Mouse (Mus musculus) heart, adult 9 months (tissue): Measurements from ENCODE around the gene Atxn7l3.

Experiments
- DNase-seq, 2 experiments: peaks; one replicate each; pipeline ENCODE4 v3.0.0; 2022; ENCODE audit warnings: low spot score in 2 of 2

The Atxn7l3 gene

DNA sequence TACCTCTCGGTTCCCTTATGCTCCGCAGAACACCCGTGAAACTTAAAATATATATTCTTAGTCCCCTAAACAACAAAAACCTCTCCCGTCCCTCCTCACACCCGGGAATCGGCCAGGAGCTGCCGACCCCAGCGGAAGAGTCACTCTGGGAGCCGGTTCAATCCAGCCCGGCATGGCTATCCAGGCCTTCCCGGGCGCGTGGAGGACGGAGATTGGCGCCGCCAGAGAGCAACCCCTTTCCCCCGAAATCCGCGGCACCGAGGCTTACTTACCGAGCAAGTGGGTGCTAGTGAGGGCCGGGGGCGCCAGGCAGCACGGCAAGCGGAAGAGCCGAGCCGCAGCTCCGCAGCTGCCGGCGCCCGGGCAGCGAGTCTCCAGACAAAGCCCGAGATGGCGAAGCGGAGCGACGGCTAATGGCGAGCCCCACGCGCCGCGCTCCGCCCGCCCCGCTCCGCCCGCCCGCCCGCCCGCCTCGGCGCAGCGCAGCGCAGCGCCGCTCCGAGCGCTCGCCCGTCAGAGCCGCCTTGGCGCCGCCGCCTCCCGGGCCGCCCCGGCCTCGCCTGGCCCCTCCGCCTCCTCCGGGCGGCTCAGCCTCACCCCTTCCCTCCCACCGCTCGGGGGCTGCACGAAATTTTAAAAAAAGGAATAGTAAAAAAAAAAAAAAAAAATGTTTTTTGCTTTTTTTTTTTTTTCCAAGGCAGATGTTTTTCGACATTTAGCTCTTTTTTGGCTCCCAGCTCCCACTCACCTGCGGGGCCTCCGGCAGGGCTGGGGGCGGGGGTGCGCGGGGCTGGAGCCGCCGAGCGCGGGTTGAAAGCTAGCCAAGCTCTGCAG is 22.4 kb upstream of the Atxn7l3 start:
- peak in 1 of 2 experiments; percentile 58 for DNase-seq

DNA sequence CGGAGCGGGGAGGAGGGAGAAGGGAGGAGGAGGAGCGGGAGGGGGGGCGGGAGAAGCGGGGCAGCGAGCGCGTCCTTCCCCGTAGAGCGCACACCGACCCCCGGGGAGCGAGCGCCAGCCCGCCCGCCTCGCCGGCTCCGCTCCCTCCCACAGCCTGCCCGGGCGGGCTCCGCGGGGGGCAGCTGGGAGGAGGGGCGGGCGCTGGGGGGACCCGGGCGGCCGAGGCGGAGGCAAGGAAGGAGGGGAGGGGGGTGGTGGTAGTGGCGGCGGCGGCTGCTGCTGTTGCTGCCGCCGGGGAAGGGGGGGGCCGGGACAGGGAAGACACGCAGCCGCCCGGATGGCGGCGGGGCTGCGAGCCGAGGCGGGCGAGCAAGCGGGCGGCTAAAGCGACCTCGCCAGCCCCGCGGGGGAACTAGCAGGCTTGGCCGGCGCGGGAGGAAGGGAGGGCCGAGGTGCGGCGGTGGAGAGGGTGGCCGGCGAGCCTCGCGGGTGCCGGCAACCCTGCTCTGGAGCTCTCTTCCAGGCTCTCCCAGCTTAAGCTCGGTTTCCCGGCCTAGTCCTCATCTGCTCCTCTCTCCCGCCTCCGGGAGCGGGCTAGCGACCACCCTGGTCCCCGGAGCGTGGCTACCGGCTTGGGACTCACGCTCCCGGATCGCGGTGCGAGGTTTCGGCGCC is 21.6 kb upstream of the Atxn7l3 start:
- peak; percentile 74 for DNase-seq

DNA sequence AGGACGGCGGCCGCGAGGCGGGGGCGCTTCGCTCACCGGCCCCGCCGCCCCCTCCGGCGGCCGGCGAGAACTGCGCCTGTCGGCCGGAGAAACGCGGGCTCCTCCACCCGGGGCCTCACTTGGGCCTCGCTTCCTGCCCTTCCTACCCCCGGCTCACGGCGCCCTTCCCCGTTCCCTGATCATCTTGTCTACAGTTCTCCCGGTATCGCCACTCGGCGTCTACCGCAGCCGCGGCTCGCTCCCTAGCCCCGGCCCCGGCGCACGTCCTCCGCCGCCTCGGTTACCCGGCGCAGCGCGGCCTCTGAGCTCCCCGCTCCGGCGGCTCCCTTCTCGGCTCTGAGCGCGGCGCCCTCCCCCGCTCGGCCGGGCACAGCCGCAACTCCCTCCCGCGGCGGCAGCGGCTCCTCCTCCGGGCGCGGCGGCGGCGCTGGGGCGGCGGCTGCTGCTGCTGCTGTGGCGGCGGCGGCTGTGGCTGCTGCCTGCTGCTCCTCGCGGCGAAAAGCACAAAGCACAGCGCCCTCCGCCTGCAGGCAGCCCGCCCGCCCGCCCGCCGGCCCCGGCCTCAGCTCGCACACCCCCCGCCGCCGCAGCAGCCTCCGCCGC is 21.0 kb upstream of the Atxn7l3 start:
- peak; percentile 48 to 56 for DNase-seq

DNA sequence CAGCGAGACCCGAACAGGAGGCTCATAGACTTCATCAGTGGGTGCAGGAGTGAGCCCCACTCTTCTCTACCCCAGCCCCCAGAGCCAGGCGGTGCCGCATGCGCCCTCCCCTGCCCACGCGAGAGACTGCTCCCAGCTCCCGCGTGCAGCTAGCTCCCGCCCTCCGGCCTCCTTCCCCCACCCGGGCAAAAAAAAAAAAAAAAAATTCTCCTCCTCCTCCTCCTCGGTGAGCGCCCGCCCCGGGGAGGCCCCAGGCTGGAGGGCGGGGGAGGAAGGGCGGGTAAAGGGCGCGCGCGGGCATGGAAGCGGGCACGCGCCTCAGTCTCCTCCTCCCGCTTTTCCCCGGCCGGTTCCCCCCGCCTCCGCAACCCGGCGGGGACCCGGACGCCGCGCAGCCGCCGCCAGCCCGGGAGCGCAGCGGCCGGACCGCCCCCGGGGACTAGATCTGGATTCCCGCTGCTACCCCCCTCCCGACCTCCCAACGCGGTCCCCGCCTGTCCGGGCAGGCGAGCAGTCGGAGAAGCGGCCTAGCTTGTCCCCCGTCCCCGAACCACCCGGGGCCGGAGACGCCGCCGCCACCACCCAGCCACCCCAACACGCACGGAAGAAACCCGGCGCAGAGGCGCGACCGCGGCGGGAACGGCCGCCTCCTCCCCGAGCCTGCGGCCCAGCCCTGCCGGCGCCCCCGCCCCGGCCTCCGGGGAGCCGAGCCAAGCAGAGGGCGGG is 20.3 kb upstream of the Atxn7l3 start:
- peak; percentile 90 to 93 for DNase-seq

DNA sequence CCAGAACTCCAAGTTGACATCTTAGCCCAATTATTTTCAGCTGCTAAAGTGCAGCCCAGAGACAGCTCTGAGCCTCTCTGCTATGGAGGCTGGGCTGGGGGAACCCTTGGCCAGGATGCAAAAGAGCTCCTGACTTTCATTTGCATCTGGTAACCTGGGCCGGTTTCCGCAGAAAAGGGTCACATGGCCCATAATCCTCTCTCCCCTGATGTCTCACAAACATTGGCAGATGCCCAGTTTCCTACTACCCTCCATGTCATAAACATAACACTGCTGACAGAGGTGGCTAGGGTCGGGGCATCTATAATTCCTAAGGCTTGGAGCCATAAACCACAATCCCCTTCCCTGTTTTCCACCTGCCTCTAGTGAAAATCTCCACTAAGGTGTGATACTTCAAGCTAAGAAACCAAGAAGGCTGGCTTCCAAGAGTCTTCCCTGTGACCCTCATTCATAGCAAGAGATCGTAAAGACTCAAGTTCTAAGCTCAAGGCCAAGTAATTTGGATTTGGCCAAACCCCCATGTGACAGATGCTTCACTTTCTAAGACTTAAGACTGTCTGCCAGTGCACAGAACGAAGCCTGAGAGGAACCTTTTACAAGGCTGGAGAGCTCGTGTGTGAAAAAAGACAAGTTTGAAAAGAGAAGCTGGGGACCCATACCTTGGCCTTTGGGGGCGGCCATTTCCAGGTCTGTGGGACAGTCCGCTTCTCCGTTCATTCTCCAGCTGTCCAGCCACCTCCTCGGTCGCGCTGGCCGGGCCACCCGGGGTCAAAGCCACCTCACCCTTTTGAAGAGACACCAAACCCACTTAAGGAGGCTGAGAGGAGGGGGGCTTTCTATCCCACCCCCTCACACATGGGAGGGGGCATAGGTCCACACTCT is 19.5 kb upstream of the Atxn7l3 start:
- no peak for DNase-seq

DNA sequence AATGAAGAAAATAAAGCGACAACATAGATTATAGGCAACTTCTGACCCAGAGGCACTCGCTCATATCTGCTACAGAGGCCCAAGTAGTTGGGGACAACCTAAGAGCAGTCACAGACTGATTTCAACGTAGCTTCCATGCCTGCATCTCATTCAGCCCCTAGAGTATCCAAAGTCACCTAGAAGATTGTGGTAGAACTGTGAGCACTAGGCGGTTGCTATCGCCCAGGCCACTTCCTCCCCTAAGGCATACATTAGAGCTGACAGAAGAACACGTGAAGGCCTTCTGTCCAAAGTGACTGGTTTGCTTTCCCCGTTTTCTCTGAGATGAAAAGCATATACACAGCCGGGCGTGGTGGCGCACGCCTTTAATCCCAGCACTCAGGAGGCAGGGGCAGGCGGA is 17.9 kb upstream of the Atxn7l3 start:
- DNase-seq, result no peak

DNA sequence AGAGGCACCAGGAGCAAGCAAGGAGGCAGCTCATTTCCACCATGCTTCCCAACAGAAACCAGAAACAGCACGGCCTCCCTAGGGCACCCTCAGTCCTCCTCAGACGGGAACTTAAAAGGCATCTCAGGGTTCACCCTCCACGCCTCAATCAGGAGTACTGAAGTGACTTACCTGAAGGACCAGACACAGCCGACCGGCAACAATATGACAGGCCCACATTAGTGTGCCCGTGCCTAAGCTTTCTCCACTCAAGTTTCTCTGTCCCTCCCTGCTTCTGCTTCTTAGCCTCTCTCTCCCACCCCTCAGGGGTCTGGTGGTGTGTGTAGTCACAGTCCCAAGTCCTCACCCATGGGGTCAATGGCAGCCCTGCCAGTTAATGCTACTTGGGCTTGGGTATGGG is 16.2 kb upstream of the Atxn7l3 start:
- DNase-seq, result no peak

DNA sequence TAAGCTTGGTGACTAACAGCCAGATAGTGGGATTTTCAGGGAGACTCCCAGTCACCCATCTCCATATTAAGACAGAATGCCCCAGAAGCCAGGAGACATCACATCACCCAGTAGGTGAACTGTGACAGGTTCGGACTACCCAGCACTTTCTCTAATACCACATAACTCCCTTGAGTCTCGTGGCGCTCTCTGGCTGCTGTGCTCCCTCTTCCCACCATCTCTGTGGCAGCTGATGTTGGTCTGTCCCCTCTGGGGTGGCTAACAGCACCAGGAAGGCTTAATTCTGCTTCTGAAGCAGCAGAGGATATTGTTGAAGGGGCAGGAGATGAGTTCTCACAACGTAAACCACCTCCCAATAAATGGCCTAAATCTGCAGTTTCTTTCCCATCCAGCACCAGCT is 15.5 kb upstream of the Atxn7l3 start:
- no peak for DNase-seq

DNA sequence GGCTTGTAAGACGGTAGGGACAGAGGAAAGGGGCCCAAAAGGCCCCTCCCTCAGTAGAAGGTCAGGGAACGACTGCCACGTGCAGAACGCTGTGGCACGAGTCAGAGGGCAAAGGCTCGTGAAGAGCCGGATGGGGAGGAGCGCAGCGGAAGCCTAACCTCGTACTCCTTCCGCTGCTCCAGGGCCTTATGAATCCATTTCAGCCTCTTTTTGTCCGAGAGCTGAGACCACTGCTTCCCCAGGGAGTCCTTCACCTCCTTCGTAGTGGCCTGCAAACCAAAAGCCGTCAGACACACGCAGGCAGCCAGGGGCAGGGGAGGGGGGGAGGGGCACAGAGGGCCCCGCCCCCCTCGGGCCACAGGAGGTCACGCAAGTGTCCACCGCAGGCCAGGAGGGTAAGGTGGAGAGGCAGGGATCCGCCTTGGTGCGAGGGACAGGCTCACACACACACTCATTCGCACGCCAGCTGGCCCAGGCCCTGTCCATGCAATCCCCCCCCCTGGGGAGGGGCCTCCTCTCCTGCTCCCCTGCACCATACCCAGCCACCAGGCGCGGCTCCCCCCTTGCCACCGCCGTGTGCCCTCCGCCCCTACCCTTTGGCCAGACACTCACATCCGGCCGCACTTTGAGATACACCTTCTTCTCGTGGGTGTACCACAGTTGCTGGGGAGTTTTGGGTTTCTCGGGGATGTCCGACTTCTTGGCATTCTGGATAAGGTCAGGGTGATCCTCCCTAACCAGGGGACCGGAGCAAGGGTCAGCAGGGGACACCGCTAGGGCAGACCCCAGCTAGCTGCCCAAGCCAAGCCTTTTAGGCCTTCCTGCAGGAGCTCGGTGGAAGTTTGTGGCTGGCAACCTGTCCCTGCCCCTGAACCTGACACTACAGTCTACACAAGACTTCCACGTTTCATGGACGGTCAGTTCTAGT is 14.6 kb upstream of the Atxn7l3 start:
- no peak for DNase-seq

DNA sequence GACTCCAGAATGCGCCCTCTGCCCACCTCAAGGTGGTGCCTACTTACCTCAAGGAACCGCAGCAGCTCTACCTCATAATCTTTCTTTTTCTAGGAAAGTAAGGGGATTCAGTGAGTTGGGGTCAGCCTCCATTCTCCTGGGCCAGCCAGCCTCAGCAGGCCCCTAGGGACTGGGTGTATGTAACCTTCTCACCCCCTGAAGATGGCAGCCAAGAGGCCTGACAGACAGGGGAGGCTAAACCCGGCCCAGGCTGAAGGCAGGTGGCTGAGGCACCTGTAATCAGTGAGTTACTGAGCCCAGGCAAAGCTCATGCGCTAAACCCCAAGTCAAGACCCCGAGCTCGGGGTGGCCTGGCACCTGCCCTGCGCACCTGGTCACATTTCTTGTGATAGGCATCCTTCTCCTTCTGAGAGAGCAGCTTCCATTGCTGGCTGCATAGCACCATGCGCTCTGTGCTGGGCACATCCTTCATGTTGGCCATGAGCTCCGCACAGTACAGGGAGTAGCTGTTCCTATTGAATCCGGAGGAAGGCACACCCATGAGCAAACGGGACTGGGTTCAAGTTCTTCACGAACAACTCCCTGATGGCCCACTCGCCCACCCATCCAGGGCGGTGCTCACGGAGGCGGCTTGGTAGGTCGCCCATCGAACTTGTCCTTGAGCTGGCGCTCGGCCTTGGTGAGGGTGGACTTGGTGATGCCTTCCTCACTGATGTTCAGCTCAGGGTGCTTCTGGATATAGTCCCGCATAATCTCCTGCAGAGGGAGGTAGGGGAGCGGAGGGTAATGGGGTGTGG is 13.6 kb upstream of the Atxn7l3 start:
- DNase-seq, result no peak

DNA sequence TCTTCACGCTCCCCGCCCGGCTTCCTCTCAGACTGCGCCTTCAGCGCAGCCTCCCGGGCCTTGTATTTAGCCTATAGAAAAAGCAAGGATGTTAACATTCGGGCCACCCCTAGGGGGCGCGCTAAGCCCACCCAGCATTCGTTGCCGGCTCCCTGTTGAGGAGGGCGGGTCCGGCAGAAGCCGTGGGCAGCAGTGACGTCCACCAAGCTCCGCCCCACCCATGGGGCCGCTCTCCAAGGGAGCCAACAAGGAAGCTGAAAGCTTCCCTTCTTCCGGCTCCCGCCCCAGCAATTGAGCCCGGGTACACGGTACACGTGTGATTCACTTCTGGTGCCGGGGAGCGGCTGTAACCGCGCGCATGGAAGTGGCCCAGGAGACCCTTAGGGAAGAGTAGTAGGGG is 12.5 kb upstream of the Atxn7l3 start:
- peak; percentile 96 to 97 for DNase-seq

DNA sequence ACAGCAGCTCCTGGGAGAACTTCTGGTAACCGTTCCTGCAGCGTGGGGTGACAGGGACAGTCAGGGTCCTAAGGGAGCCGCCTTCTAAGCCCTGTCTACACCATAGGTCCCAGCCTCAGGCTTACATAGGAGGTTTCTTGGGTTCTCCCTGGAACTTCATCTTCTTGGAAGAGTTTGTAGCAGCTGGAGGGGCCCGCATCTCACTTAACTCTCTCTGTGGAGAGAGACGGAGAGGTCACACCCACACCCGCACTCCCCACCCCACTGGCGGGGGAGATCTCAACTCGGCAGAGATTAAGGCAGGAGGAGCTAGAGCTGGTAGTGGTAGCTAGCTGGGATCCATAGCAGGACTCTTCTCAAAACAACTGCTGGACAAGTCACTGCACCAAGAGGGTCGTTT is 11.7 kb upstream of the Atxn7l3 start:
- DNase-seq, result no peak

DNA sequence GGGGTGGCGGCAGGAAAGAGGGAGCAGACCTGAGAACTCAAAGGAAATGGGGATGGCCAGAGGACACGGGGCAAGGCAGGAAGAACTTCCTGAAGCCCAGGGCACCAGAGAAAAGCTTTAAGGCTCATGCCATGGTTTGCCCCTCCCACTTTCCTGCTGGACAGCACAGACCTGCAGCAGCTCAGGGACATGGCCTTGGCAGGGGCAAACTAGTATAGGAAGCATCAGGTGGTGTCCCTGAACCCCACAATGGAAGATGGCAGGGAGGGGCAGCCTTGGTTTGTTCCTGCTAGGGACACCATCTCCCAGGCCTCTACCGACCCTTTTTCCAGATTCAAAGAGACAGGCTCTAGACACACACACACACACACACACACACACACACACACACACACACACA is 8.9 kb upstream of the Atxn7l3 start:
- DNase-seq, result no peak

DNA sequence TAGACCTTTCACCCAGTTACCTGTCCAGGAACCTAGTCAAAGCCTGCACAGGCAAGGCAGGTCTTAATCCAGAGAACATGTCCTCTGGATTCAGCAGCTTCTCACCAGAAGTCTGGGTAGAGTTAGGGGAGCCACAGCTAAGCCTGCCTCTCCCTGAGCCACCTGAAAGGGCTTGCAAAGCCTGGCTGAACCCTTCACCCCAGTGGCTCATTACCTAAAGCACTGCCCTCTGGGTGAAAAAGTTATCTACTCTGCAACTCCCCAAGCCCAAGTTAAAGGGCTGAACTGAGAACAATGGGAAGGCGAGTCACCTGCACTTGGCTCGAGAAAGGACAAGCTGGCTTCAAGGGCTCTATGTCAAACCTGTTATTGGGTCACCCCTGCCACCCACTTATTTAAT is 7.7 kb upstream of the Atxn7l3 start:
- no peak for DNase-seq

DNA sequence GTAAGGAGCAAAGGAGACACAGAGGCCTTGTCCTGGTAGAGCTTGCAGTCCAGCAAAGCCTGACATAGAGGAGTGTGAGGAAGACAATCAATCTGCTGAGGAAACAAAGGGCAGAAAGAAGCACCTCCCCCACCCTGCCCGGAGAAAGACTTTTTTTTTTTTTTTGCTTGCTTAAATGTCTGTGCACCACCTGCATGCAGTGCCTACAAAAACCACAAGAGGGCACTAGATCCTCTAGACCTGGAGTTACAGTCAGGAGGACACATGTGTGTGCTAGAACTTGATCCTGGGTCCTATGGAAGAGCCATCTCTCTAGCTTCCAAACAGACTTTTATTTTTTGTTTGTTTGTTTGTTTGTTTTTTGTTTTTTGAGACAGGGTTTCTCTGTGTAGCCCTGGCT is 3.4 kb upstream of the Atxn7l3 start:
- DNase-seq, result no peak

DNA sequence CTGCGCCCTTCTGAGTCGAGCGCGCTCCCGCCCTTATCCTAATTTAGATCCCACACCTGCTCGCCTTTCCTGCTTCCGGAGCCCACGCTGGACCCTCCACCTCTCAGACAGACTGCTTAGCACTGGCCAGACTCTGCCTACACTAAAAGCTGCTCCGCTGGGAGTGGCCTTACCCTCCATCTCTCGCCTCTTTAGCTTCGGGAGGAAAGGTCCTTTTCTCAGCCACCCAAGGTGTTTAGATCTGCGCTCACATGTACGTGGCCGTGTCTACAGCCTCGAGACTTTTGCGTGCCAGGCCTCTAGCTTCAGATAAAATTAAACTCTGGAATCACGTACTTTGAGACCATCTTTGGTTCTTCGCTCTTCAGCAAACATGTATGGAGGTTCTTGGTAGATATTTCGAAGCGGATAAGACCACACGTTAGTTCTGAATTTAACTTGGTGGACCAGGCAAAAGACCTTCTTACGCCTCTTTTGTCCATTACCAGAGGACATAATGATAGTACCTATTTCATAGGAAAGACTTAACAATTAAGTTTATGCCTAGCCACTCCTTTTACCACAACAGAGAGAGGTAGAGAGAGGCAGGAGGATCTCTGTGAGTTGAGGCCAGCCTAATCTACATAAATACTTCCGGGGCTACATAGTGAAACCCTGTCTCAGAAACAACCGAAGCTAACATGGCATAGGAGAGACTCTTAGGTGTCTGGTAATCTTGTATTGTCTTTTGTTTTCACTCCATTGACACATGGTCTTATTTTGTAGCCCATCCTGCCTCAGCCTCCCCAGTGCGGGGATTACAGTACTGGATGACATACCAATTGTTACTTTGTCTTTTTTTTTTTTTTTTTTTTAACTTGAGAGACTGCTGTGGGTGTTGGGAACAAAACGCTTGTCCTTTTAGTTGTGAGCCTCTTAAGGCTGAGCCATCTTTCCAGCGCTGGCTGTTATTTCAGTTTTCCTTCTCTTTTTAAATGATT is 1.4 kb upstream of the Atxn7l3 start:
- DNase-seq, result no peak

DNA sequence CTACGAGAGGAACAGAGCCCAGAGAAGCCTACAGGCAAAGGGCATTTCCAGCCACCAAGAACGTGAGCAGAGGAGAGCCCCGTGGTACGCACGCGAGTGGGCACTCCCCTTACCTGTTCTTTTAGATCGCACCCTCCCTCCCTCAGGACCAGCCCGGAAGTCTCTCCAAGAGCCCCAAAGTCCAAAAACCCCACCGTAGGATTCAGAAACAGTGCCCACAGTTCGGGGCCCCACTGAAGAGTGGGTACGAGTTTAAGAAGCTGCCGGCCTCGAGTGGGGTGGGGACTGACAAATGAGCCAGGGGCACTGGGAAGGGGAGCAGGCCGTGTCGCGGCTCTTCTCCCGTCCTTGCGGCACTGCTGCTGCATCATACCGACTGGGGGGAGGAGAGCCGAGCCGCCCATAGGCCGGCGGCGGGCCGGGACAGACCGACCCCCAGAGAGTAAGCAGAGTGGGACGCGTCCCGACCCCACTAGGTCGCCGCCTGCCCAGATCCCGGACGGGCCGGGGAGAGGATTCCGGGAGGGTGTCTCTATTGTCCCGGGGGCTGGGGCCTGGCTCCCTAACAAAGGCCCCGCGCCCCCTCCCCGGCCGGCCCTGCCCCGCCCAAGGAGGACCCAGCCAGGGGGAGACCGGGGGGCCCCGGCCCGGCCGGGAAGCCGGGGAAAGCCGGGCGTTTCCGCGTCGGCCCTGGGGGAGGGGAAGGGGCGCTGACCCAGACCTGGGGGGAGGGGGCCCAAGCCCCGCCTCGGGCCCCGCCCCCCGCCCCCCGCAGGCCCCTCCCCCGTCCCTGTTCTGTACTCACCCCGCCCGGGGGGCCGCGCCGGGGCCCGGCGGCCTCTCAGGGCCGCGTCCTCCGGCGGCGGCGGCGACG is 596 bp downstream of the Atxn7l3 start:
- DNase-seq, result peak; percentile 50 to 65
